25 mouse cellular contexts compared by ENCODE assay signal in the genomic region with DNA sequence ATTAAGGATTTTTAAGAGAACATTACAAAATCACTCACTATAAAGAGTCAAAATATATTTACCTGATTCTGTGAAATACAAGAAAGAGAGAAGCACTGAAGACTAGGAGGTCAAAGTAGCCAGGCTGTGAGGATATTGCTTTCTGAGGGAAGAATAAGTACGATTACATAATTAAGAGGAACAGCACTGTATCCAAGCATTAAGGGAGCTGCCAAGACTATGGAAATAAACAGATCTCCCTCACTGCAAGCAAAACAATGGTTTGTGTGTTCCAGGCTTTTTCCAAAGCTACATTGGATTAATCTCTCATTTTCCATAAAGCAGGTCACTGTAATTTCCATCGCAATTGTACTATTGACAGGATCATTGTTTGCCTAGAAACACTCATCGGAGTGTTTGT. TPM values are rescaled to one million over a fixed set of nuclear protein-coding genes. Genes with fewer than 3 reads are reported as not detected.
"Had no signal": no experiment of that assay in that cellular context is flagged by ENCODE, and none has a peak within 500 bp of the region (broad histone marks: within the 10 kb centered on the region; RNA-seq: fewer than 3 reads in every experiment).

No protein-coding gene starts in this region.

- H3K27ac ChIP-seq: limb, embryonic 10.5 days; limb, embryonic 13.5 days; liver, embryonic 12.5 days; liver, embryonic 15.5 days; lung, embryonic 15.5 days; midbrain, embryonic 10.5 days; midbrain, embryonic 13.5 days; neural tube, embryonic 13.5 days; stomach, embryonic 15.5 days had no signal

- H3K4me1 ChIP-seq: limb, embryonic 10.5 days; limb, embryonic 13.5 days; liver, embryonic 12.5 days; liver, embryonic 15.5 days; lung, embryonic 15.5 days; megakaryocyte, embryonic 14.5 days; midbrain, embryonic 10.5 days; midbrain, embryonic 13.5 days; neural tube, embryonic 13.5 days; stomach, embryonic 15.5 days had no signal

- H3K4me3 ChIP-seq: limb, embryonic 10.5 days; limb, embryonic 13.5 days; liver, embryonic 12.5 days; liver, embryonic 15.5 days; lung, embryonic 15.5 days; megakaryocyte, embryonic 14.5 days; midbrain, embryonic 10.5 days; midbrain, embryonic 13.5 days; myocyte; neural tube, embryonic 13.5 days; stomach, embryonic 15.5 days had no signal

- DNase-seq: kidney, adult 9 months; kidney, postnatal 14 days; kidney, postnatal 4 days; layer of hippocampus, postnatal 36 days; liver; lung, adult 18-20 months; lung, postnatal 10 days; lung, postnatal 36 days; retina, postnatal 1 day; right cerebral cortex, postnatal 25 days; spleen, adult 18-20 months; thymus, postnatal 36 days had no signal

- H3K27me3 ChIP-seq: limb, embryonic 13.5 days; liver, embryonic 12.5 days; liver, embryonic 15.5 days; lung, embryonic 15.5 days; megakaryocyte, embryonic 14.5 days; midbrain, embryonic 13.5 days; neural tube, embryonic 13.5 days; stomach, embryonic 15.5 days had no signal

RNA-seq across cellular contexts. Expression of gene Unc80, which starts 14.6 kb away (rescaled TPM):
- total RNA-seq: monocyte, adult 5-6 weeks; neutrophil, adult 5-6 weeks had no signal
- polyA plus RNA-seq: liver, embryonic 12.5 days; liver, embryonic 15.5 days; myocyte had no signal
